Mouse (Mus musculus) heart, adult 2 months (tissue): ENCODE data around the gene Bbs4.

Experiments
- CTCF ChIP-seq: fragments of 200-600 bp; IDR thresholded peaks from 2 replicates; pipeline ENCODE4 v1.8.1; 2022; ENCODE audit warnings: antibody characterized with exemption, mild to moderate bottlenecking, moderate library complexity
- EP300 ChIP-seq: fragments of 200-500 bp; IDR thresholded peaks from 2 replicates; pipeline ENCODE4 v1.6.1; 2011; ENCODE audit warnings: low read depth, low read length, control low read depth; ENCODE audit not compliant: insufficient read depth
- POLR2A ChIP-seq: fragments of 200-500 bp; IDR thresholded peaks from 2 replicates; pipeline ENCODE4 v1.6.1; 2011; ENCODE audit warnings: mild to moderate bottlenecking, low read depth, low read length, control low read depth; ENCODE audit not compliant: insufficient read depth

DNA sequence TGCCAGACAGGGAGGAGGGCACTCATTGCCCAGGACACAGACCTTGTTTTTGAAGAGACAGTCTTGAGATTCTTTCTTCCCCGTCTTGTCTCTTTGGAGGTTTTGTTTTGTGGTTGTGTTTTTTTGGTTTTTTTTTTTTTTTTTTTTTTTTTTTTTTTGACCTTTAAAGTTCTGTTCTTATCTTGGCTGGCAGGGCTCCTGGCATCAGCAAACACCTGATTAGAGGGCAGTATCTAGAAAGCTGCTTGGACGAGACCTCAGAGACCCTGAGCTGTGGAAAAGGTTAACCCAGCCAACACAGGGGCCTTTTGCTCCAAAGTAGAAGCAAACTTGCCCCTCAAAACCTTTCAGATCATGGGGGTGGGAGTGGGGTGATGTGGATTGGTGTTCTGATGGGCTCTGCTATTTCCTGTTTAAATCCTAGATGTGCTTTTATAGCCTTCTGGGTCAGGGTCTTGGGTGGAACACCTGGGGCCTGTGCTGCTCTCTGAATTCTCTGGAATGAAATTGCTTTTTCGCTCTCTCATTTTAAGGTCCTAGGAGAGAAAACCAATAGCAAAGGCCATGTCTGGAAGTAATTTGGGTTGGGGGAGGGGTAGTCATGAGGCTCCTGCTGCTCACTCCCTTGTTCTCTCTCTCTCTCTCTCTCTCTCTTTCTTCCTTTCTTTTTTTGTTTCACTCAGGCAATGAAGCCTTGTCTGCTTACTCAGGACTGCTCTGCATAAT is 64.5 kb downstream of the Bbs4 start:
- TF ChIP-seq CTCF (no peak), EP300 (no peak), POLR2A (no peak)
